ENCODE assay signal across 8 mouse cellular contexts in genomic region chr9:120869432-120870081, GRCm38 (mm10). TPM values are rescaled to one million over a fixed set of nuclear protein-coding genes. Genes with fewer than 3 reads are reported as not detected.
DNase-seq lines count a peak whose midpoint lies in the region; ATAC-seq and TF ChIP-seq lines count a peak whose summit lies in the region.

No protein-coding gene starts in this region.

- H3K4me2 ChIP-seq in lung, postnatal 0 days (replicated peaks; ENCODE audit: low read depth, low read length): peak overlapping the region; percentile 33; the same call in 1 of the 2 replicates
- H3K4me2 ChIP-seq in stomach, postnatal 0 days (replicated peaks; ENCODE audit: low read depth): peak overlapping the region; percentile 38

- H3K4me1 ChIP-seq in lung, postnatal 0 days (ENCODE audit: insufficient read depth, low read depth, low read length): peaks cover 11% of the 10 kb centered on the region; the same call in 1 of the 2 replicates
- peaks cover 2% of the 10 kb centered on the region; the same call in 1 of the 2 replicates for H3K4me1 ChIP-seq in lung, adult 2 months (ENCODE audit: control insufficient read depth, insufficient read depth, low read length)
- H3K4me1 ChIP-seq in kidney, adult 2 months (ENCODE audit: control insufficient read depth, insufficient read depth, low read length): peaks cover 6% of the 10 kb centered on the region
- no peaks in the 10 kb centered on the region; the same call in 1 of the 2 replicates for H3K4me1 ChIP-seq in stomach, postnatal 0 days (replicated peaks; ENCODE audit: control insufficient read depth, insufficient read depth)

- TF ChIP-seq EP300 in lung, postnatal 0 days (IDR thresholded peaks at IDR 0.05): no peak
- no peak for TF ChIP-seq EP300 in stomach, postnatal 0 days (optimal IDR thresholded peaks at IDR 0.05)

- no peak overlapping the region for H3K27ac ChIP-seq in lung, postnatal 0 days (ENCODE audit: low read length)
- H3K27ac ChIP-seq in kidney, adult 2 months (ENCODE audit: insufficient read depth, low read depth, low read length): no peak overlapping the region
- H3K27ac ChIP-seq in stomach, postnatal 0 days (replicated peaks): 0 out of 2 replicates have a peak overlapping the region, but pooled peaks have one; percentile 35

- H3K9ac ChIP-seq in lung, postnatal 0 days (replicated peaks; ENCODE audit: low read depth): no peak overlapping the region
- H3K9ac ChIP-seq in stomach, postnatal 0 days (ENCODE audit: low read length): no peak overlapping the region

- no peaks in the 10 kb centered on the region for H3K27me3 ChIP-seq in lung, postnatal 0 days (replicated peaks; ENCODE audit: insufficient read depth, low read length)
- H3K27me3 ChIP-seq in kidney, adult 2 months (replicated peaks; ENCODE audit: control insufficient read depth, insufficient read depth, low read length): no peaks in the 10 kb centered on the region
- H3K27me3 ChIP-seq in stomach, postnatal 0 days (ENCODE audit: control insufficient read depth, insufficient read depth, low read length): no peaks in the 10 kb centered on the region

- TF ChIP-seq CTCF in lung, postnatal 0 days (IDR thresholded peaks at IDR 0.05): no peak
- no peak for TF ChIP-seq CTCF in lung, adult 2 months (IDR thresholded peaks at IDR 0.05; ENCODE audit: insufficient read depth, low read length)
- no peak for TF ChIP-seq CTCF in kidney, adult 2 months (conservative IDR thresholded peaks at IDR 0.05; ENCODE audit: insufficient read depth, insufficient read length, low read depth, low read length)
- TF ChIP-seq CTCF in stomach, postnatal 0 days (IDR thresholded peaks at IDR 0.05; ENCODE audit: low read depth): no peak

- no peak for ATAC-seq in lung, postnatal 0 days
- ATAC-seq in stomach, postnatal 0 days (ENCODE audit: low FRiP score, low TSS enrichment): no peak

- no peak for TF ChIP-seq POLR2A in lung, adult 2 months (IDR thresholded peaks at IDR 0.05; ENCODE audit: borderline replicate concordance, extremely low read depth, low read depth, low read length)
- TF ChIP-seq POLR2A in kidney, adult 2 months (IDR thresholded peaks at IDR 0.05; ENCODE audit: low read depth, low read length): no peak

- DNase-seq in lung, postnatal 0 days (ENCODE audit: low spot score): no peak
- DNase-seq in lung, adult 2 months: no peak
- DNase-seq in frontal cortex, adult 2 months (ENCODE audit: extremely low spot score in 1 of 2, low spot score in 1 of 2): peak; percentile 68 to 78
- peak; percentile 47 for DNase-seq in kidney, adult 2 months
- peak; percentile 71 to 78 for DNase-seq in left cerebral cortex, postnatal 36 days (ENCODE audit: low spot score in 2 of 2)
- peak; percentile 21 for DNase-seq in stomach, postnatal 0 days (ENCODE audit: low spot score)
- DNase-seq in natural killer cell, adult 2 months (ENCODE audit: low spot score in 2 of 2): no peak
- DNase-seq in thymus, postnatal 4 days: no peak

- intact Hi-C loops in left cerebral cortex, postnatal 36 days (cut with DNase I): loop anchor here (2.0 kb wide), 1 partner anchor 63 kb away; no protein-coding TSS in a partner anchor

- H3K9me3 ChIP-seq in lung, postnatal 0 days (ENCODE audit: low read length): no peaks in the 10 kb centered on the region; the same call in 1 of the 2 replicates
- H3K9me3 ChIP-seq in stomach, postnatal 0 days (ENCODE audit: control insufficient read depth, low read length): no peaks in the 10 kb centered on the region

- H3K4me3 ChIP-seq in lung, postnatal 0 days (ENCODE audit: low read depth, low read length): no peak overlapping the region
- H3K4me3 ChIP-seq in lung, adult 2 months (replicated peaks; ENCODE audit: extremely low read depth, low read depth, low read length): no peak overlapping the region
- H3K4me3 ChIP-seq in kidney, adult 2 months (ENCODE audit: insufficient read depth, low read depth, low read length): no peak overlapping the region
- no peak overlapping the region for H3K4me3 ChIP-seq in stomach, postnatal 0 days (ENCODE audit: low read depth, low read length)

- 19% methylated on average over 19 of the region's 19 CpGs for WGBS in lung, postnatal 0 days
- WGBS in lung, adult 2 months: 37% methylated on average over 19 of the region's 19 CpGs
- WGBS in kidney, adult 2 months: 11% methylated on average over 19 of the region's 19 CpGs
- WGBS in stomach, postnatal 0 days: 33% methylated on average over 19 of the region's 19 CpGs

- no peaks in the 10 kb centered on the region for H3K36me3 ChIP-seq in lung, postnatal 0 days (ENCODE audit: insufficient read depth, low read length)
- H3K36me3 ChIP-seq in kidney, adult 2 months (ENCODE audit: control insufficient read depth, insufficient read depth, low read length): no peaks in the 10 kb centered on the region
- H3K36me3 ChIP-seq in stomach, postnatal 0 days (ENCODE audit: control insufficient read depth, insufficient read depth, low read length): no peaks in the 10 kb centered on the region

RNA-seq across cellular contexts. Expression of gene Ctnnb1, which starts 59.5 kb away (rescaled TPM):
- polyA plus RNA-seq in lung, postnatal 0 days (2015; fragmentation: Nextera tagmentation; extraction: Ambion mirVana): 383 and 452 TPM in 2 replicates
- polyA plus RNA-seq in lung, adult 2 months (2012; rRNA removed): 149 and 203 TPM in 2 replicates
- polyA plus RNA-seq in frontal cortex, adult 2 months (2012; rRNA removed): 294 and 339 TPM in 2 replicates
- polyA plus RNA-seq in kidney, adult 2 months (2012; rRNA removed): 102 and 156 TPM in 2 replicates
- total RNA-seq in left cerebral cortex, postnatal 36 days (2021): 100 to 1,000 TPM; 487 to 491 TPM
- polyA plus RNA-seq in stomach, postnatal 0 days (2015; fragmentation: Nextera tagmentation; extraction: Ambion mirVana): 220 and 244 TPM in 2 replicates

Comparison
In these comparisons a context has a peak if more than half of its experiments do, and no peak if none do; other contexts are left out.
1. DNase-seq: peak in frontal cortex, adult 2 months (2 of 2), kidney, adult 2 months (single experiment), left cerebral cortex, postnatal 36 days (2 of 2) and stomach, postnatal 0 days (single experiment); none in lung, postnatal 0 days (single experiment), lung, adult 2 months (single experiment), natural killer cell, adult 2 months (0 of 2) and thymus, postnatal 4 days (single experiment).